Mouse (Mus musculus) ES-E14 (cell line): ENCODE results near the gene Zbtb22.

Source experiments
- CHD2 ChIP-seq: IDR thresholded peaks from 2 replicates; pipeline ENCODE4 v1.6.1; 2014; ENCODE audit warnings: mild to moderate bottlenecking, low read depth, low read length, inconsistent platforms
- MAFK ChIP-seq: IDR thresholded peaks from 2 replicates; pipeline ENCODE4 v1.6.1; 2014; ENCODE audit warnings: mild to moderate bottlenecking, low read depth, low read length, inconsistent platforms; ENCODE audit not compliant: insufficient read depth
- ZC3H11A ChIP-seq: IDR thresholded peaks from 2 replicates; pipeline ENCODE4 v1.6.1; 2012; ENCODE audit warnings: low read depth, mild to moderate bottlenecking, inconsistent platforms, low read length, borderline replicate concordance
- ZNF384 ChIP-seq: IDR thresholded peaks from 2 replicates; pipeline ENCODE4 v1.6.1; 2012; ENCODE audit warnings: low read depth, low read length, inconsistent platforms

DNA sequence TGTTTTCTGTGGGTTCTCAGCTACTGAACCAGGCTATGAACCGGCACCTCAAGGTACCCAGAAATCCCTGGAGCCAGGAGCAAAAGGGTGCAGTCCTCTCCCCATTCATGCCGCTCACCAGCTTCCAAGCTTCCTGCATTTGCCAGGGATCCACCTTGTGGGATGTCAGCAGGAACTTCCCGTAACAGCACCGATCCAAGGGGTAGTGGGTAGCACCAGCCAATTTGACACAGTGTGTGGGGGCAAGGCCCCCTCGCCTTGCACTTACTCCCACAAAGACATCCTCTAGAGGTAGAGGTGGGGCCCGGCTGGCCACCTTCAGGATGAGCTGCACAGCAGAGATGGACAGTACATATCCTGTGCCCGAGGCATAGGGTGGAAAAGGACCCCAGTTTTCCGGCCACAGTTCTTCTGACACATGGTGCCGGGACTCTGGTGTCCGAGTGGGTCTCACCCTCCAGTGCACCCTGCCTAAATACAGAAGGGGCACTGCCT, 34.5 kb downstream of the Zbtb22 start:
- no peak for TF ChIP-seq MAFK
- TF ChIP-seq ZNF384 = no peak
- no peak for TF ChIP-seq ZC3H11A
- TF ChIP-seq CHD2 = no peak
